Mouse (Mus musculus) Muller cell, postnatal 12 days (primary cell): ENCODE data around the gene Cntnap2.
A peak's percentile ranks its signal among the peaks of the same experiment; 100 is the strongest.

Source experiments
- DNase-seq: peaks from one replicate; pipeline ENCODE4 v3.0.0-alpha.2; 2015; ENCODE audit errors: inconsistent ontology term

Cntnap2 gene

GRCm38 (mm10) chr6:45059091-45059490 is at the start of gene Cntnap2:
Gene Cntnap2, plus strand, starts transcription at chr6:45059357.
- DNase-seq = peak; percentile 53

- DNase-seq = peak; percentile 16
Measured at GRCm38 (mm10) chr6:45026011-45026682, 33.0 kb upstream of the Cntnap2 start.

GRCm38 (mm10) chr6:45039454-45039853 is 19.7 kb upstream of the Cntnap2 start:
- DNase-seq = no peak

GRCm38 (mm10) chr6:45059556-45060471 is 657 bp downstream of the Cntnap2 start:
- peak; percentile 38 for DNase-seq

GRCm38 (mm10) chr6:45062214-45062997 is 3.2 kb downstream of the Cntnap2 start:
- no peak for DNase-seq

- DNase-seq = no peak
Measured at GRCm38 (mm10) chr6:45088304-45088703, 29.1 kb downstream of the Cntnap2 start.

GRCm38 (mm10) chr6:45113613-45114012 is 54.5 kb downstream of the Cntnap2 start:
- no peak for DNase-seq

- DNase-seq = no peak
Measured at GRCm38 (mm10) chr6:45144882-45145281, 85.7 kb downstream of the Cntnap2 start.

GRCm38 (mm10) chr6:45205039-45205438 is 145.9 kb downstream of the Cntnap2 start:
- DNase-seq = peak; percentile 60

- no peak for DNase-seq
Measured at GRCm38 (mm10) chr6:45214330-45214729, 155.2 kb downstream of the Cntnap2 start.

- no peak for DNase-seq
Measured at GRCm38 (mm10) chr6:45229002-45229401, 169.8 kb downstream of the Cntnap2 start.

GRCm38 (mm10) chr6:45232571-45232970 is 173.4 kb downstream of the Cntnap2 start:
- DNase-seq = peak; percentile 80

GRCm38 (mm10) chr6:45236531-45236930 is 177.4 kb downstream of the Cntnap2 start:
- DNase-seq = no peak

- no peak for DNase-seq
Measured at GRCm38 (mm10) chr6:45238117-45238516, 179.0 kb downstream of the Cntnap2 start.

GRCm38 (mm10) chr6:45241218-45241617 is 182.1 kb downstream of the Cntnap2 start:
- DNase-seq = no peak

GRCm38 (mm10) chr6:45244680-45245079 is 185.5 kb downstream of the Cntnap2 start:
- no peak for DNase-seq

- DNase-seq = no peak
Measured at GRCm38 (mm10) chr6:45258047-45258446, 198.9 kb downstream of the Cntnap2 start.

GRCm38 (mm10) chr6:45271537-45271936 is 212.4 kb downstream of the Cntnap2 start:
- DNase-seq = no peak

- peak; percentile 80 for DNase-seq
Measured at GRCm38 (mm10) chr6:45273259-45273775, 214.2 kb downstream of the Cntnap2 start.

- no peak for DNase-seq
Measured at GRCm38 (mm10) chr6:45290154-45290553, 231.0 kb downstream of the Cntnap2 start.

GRCm38 (mm10) chr6:45317455-45317854 is 258.3 kb downstream of the Cntnap2 start:
- DNase-seq = no peak

- DNase-seq = peak; percentile 19
Measured at GRCm38 (mm10) chr6:45323505-45323904, 264.3 kb downstream of the Cntnap2 start.
